Mouse (Mus musculus) sigmoid colon, adult 10 weeks (tissue): Measurements from ENCODE around the gene Tas2r135. TPM values are rescaled to one million over a fixed set of nuclear protein-coding genes. Genes with fewer than 3 reads are reported as not detected.

Source experiments
- polyA plus RNA-seq: library from polyadenylated mRNA; stranded (reverse); fragments of 350-450 nt; fragmentation: Illumina TruSeq; extraction: RNeasy Lipid Tissue Mini Kit (QIAGEN cat#74804); gene quantifications from one replicate; pipeline ENCODE4 v1.2.3, GENCODE M21; 2014; ENCODE audit warnings: low read depth, low replicate concordance

The Tas2r135 gene
- not detected for polyA plus RNA-seq

GRCm38 (mm10) chr6:42405134-42405533, at the start of gene Tas2r135:
Gene Tas2r135 (plus strand): TSS chr6:42405434.

GRCm38 (mm10) chr6:42372816-42373547, 32.3 kb upstream of the Tas2r135 start, which contains the start of gene Epha1:
Gene Epha1 (minus strand): TSS chr6:42373268.

GRCm38 (mm10) chr6:42399938-42400337, 5.3 kb upstream of the Tas2r135 start, which contains the start of gene Tas2r143:
Gene Tas2r143 (plus strand): TSS chr6:42400238.

GRCm38 (mm10) chr6:42434446-42434845, 29.2 kb downstream of the Tas2r135 start, which contains the start of gene Tas2r126:
Gene Tas2r126 (plus strand): TSS chr6:42434535.

Other genes starting within 250 kb of the Tas2r135 start
- not detected for gene Tas2r144, start 190.1 kb upstream of the Tas2r135 start, polyA plus RNA-seq
- 27.1 TPM for gene Gstk1, start 159.5 kb upstream of the Tas2r135 start, polyA plus RNA-seq
- 33.1 TPM for gene Tmem139, start 143.5 kb upstream of the Tas2r135 start, polyA plus RNA-seq
- 92.5 TPM for gene Casp2, start 140.4 kb upstream of the Tas2r135 start, polyA plus RNA-seq
- gene Clcn1, start 118.7 kb upstream of the Tas2r135 start, polyA plus RNA-seq, result 0.47 TPM
- 0.32 TPM for gene Fam131b, start 80.8 kb upstream of the Tas2r135 start, polyA plus RNA-seq
- gene Zyx, start 55.8 kb upstream of the Tas2r135 start, polyA plus RNA-seq, result 1.6 TPM
- 2.3 TPM for gene Epha1, start 32.2 kb upstream of the Tas2r135 start, polyA plus RNA-seq
- not detected for gene Tas2r143, start 5.2 kb upstream of the Tas2r135 start, polyA plus RNA-seq
- gene Tas2r126, start 29.1 kb downstream of the Tas2r135 start, polyA plus RNA-seq, result not detected
- gene Olfr458, start 59.8 kb downstream of the Tas2r135 start, polyA plus RNA-seq, result not detected
- not detected for gene Olfr457, start 70.9 kb downstream of the Tas2r135 start, polyA plus RNA-seq
- not detected for gene Olfr456, start 81.8 kb downstream of the Tas2r135 start, polyA plus RNA-seq
- not detected for gene Olfr455, start 142.2 kb downstream of the Tas2r135 start, polyA plus RNA-seq
- not detected for gene Tcaf3, start 192.3 kb downstream of the Tas2r135 start, polyA plus RNA-seq
- 19.7 TPM for gene Tcaf2, start 239.8 kb downstream of the Tas2r135 start, polyA plus RNA-seq